Comparison of ENCODE assay signal across 16 mouse cellular contexts in the genomic region with DNA sequence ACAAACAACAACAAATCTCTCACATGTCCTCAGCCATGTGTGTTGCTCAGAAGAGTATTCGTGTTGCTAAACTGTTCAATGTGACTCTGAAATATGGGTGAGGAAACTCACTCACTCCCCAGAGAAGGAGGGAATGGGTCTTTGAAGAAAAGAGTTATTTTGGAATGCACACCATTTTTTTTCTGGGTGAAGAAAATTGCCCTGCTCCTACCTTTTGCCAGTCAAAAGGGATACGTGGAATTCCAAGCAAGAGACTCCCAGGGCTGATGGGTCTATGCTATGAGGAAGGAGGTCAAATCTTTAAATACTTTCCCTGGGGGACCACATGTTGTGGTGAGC.
DNase-seq lines count a peak whose midpoint lies in the region; TF ChIP-seq lines count a peak whose summit lies in the region.
"Had no signal": no experiment of that assay in that cellular context is flagged by ENCODE, and none has a peak within 500 bp of the region (broad histone marks: within the 10 kb centered on the region; RNA-seq: fewer than 3 reads in every experiment).

No protein-coding gene starts in this region.

- 30% methylated on average over 2 of the region's 2 CpGs for WGBS in heart, embryonic 10.5 days
- WGBS in lung, adult 2 months, result 51% methylated on average over 2 of the region's 2 CpGs

- peak overlapping the region; percentile 62; the same call in 1 of the 2 replicates for H3K27ac ChIP-seq in heart, embryonic 10.5 days
- H3K27ac ChIP-seq: liver, embryonic 13.5 days had no signal

- TF ChIP-seq POLR2A in lung, adult 2 months (IDR thresholded peaks at IDR 0.05; ENCODE audit: borderline replicate concordance, extremely low read depth, low read depth, low read length), result no peak
- TF ChIP-seq POLR2A in myocyte (IDR thresholded peaks at IDR 0.05; ENCODE audit: insufficient read length, low read depth), result no peak

- peaks cover 54% of the 10 kb centered on the region for H3K4me1 ChIP-seq in heart, embryonic 10.5 days
- H3K4me1 ChIP-seq in lung, adult 2 months (ENCODE audit: control insufficient read depth, insufficient read depth, low read length), result peaks cover 3% of the 10 kb centered on the region; the same call in 1 of the 2 replicates
- H3K4me1 ChIP-seq: megakaryocyte, embryonic 14.5 days had no signal

- H3K4me3 ChIP-seq in heart, embryonic 10.5 days, result no peak overlapping the region
- H3K4me3 ChIP-seq in lung, adult 2 months (replicated peaks; ENCODE audit: extremely low read depth, low read depth, low read length), result no peak overlapping the region
- H3K4me3 ChIP-seq in myocyte, result no peak overlapping the region
- H3K4me3 ChIP-seq: hindbrain, embryonic 15.5 days; liver, embryonic 13.5 days; megakaryocyte, embryonic 14.5 days had no signal

- H3K36me3 ChIP-seq in heart, embryonic 10.5 days, result no peaks in the 10 kb centered on the region
- no peaks in the 10 kb centered on the region for H3K36me3 ChIP-seq in myocyte (ENCODE audit: control insufficient read depth, insufficient read depth)
- H3K36me3 ChIP-seq: G1E; hindbrain, embryonic 15.5 days; liver, embryonic 13.5 days had no signal

- no peaks in the 10 kb centered on the region for H3K79me2 ChIP-seq in myocyte (ENCODE audit: control insufficient read depth, insufficient read depth)

- DNase-seq in heart, embryonic 10.5 days (ENCODE audit: low spot score), result no peak
- DNase-seq in heart, postnatal 4 days, result no peak
- DNase-seq in lung, postnatal 36 days, result peak; percentile 9
- DNase-seq in lung, adult 2 months, result no peak
- peak; percentile 32 for DNase-seq in forelimb bud, embryonic 11.5 days (ENCODE audit: low read depth, low spot score)
- DNase-seq in ovary, postnatal 14 days (ENCODE audit: low spot score), result no peak
- DNase-seq in heart, adult 9 months (ENCODE audit: low spot score in 2 of 2), result no peak
- DNase-seq: B cell, adult 2 months; cerebellum, adult 8-10 months; liver, embryonic 13.5 days; thymus, postnatal 25 days had no signal

- H3K27me3 ChIP-seq in heart, embryonic 10.5 days (ENCODE audit: insufficient read depth, poor library complexity, severe bottlenecking), result no peaks in the 10 kb centered on the region
- H3K27me3 ChIP-seq in myocyte (ENCODE audit: control insufficient read depth, insufficient read depth, insufficient read length), result no peaks in the 10 kb centered on the region
- H3K27me3 ChIP-seq: hindbrain, embryonic 15.5 days; liver, embryonic 13.5 days had no signal

- H3ac ChIP-seq in myocyte (ENCODE audit: control insufficient read depth, insufficient read length), result no peak overlapping the region

- TF ChIP-seq CTCF in lung, adult 2 months (IDR thresholded peaks at IDR 0.05; ENCODE audit: insufficient read depth, low read length), result no peak

- H3K9me3 ChIP-seq in heart, embryonic 10.5 days, result no peaks in the 10 kb centered on the region
- H3K9me3 ChIP-seq: G1E; hindbrain, embryonic 15.5 days; liver, embryonic 13.5 days; megakaryocyte, embryonic 14.5 days had no signal

- peak overlapping the region; percentile 80 for H3K4me2 ChIP-seq in myocyte (ENCODE audit: low read depth)
- H3K4me2 ChIP-seq: heart, embryonic 11.5 days; hindbrain, embryonic 15.5 days; liver, embryonic 13.5 days had no signal

TF ChIP-seq in myocyte, 11 proteins besides CTCF, POLR2A, EP300 and RAD21:
- TF ChIP-seq CEBPB (IDR thresholded peaks at IDR 0.05; ENCODE audit: insufficient read depth, poor library complexity, severe bottlenecking) (no peak), TCF12 (IDR thresholded peaks at IDR 0.05; ENCODE audit: insufficient read depth, poor library complexity, severe bottlenecking) (no peak), REST (IDR thresholded peaks at IDR 0.05; ENCODE audit: insufficient read depth, insufficient read length) (no peak), TCF3 (IDR thresholded peaks at IDR 0.05; ENCODE audit: insufficient read length, low read depth) (no peak), E2F4 (IDR thresholded peaks at IDR 0.05; ENCODE audit: insufficient read depth) (no peak), MYOG (IDR thresholded peaks at IDR 0.05; ENCODE audit: control insufficient read depth in 1 of 3, insufficient read depth in 1 of 3, insufficient read length in 2 of 3, low read depth in 2 of 3) (no peak)
TF ChIP-seq in myocyte: peak in this region for 0.

Comparison
In these comparisons a context has a peak if more than half of its experiments do, and no peak if none do; other contexts are left out.
1. DNase-seq: peak in lung, postnatal 36 days (single experiment) and forelimb bud, embryonic 11.5 days (single experiment); none in heart, embryonic 10.5 days (single experiment), heart, postnatal 4 days (single experiment), lung, adult 2 months (single experiment), ovary, postnatal 14 days (single experiment) and heart, adult 9 months (0 of 2).